Mouse (Mus musculus): ENCODE data around the gene Gm4340.
"Not testable (repeated sequence)": the region's sequence is repeated elsewhere in the genome, so short reads cannot be mapped to it uniquely, and the experiment has no call there.

Gm4340 gene

DNA sequence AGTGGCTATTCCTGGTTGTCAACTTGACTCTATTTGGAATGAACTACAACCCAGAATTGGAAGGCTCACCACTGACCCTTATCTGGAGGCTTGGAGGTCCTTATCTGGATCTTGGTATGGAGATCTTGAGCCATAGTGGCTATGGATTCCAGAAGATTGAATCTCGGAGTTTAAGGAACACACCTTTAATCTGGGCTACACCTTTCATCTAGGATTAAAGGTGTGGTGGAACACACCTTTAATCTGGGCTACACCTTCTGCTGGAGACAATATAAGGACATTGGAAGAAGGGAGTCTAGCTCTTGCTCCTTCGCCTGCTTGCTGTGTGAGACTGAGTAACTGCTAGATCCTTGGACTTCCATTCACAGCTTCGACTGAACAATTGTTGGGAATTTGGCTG, at the start of gene Gm4340:
Gm4340 (plus strand) TSS at position 301 of the 400 bp plus-strand sequence.
- DNase-seq = not testable (repeated sequence)

DNA sequence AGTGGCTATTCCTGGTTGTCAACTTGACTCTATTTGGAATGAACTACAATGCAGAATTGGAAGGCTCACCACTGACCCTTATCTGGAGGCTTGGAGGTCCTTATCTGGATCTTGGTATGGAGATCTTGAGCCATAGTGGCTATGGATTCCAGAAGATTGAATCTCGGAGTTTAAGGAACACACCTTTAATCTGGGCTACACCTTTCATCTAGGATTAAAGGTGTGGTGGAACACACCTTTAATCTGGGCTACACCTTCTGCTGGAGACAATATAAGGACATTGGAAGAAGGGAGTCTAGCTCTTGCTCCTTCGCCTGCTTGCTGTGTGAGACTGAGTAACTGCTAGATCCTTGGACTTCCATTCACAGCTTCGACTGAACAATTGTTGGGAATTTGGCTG, 42.6 kb upstream of the Gm4340 start, which contains the start of gene Gm6763:
Gm6763 (plus strand) TSS at position 301 of the 400 bp plus-strand sequence.
- not testable (repeated sequence) for DNase-seq

DNA sequence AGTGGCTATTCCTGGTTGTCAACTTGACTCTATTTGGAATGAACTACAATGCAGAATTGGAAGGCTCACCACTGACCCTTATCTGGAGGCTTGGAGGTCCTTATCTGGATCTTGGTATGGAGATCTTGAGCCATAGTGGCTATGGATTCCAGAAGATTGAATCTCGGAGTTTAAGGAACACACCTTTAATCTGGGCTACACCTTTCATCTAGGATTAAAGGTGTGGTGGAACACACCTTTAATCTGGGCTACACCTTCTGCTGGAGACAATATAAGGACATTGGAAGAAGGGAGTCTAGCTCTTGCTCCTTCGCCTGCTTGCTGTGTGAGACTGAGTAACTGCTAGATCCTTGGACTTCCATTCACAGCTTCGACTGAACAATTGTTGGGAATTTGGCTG, 34.1 kb upstream of the Gm4340 start, which contains the start of gene Gm8764:
Gm8764 (plus strand) TSS at position 301 of the 400 bp plus-strand sequence.
- DNase-seq = not testable (repeated sequence)

DNA sequence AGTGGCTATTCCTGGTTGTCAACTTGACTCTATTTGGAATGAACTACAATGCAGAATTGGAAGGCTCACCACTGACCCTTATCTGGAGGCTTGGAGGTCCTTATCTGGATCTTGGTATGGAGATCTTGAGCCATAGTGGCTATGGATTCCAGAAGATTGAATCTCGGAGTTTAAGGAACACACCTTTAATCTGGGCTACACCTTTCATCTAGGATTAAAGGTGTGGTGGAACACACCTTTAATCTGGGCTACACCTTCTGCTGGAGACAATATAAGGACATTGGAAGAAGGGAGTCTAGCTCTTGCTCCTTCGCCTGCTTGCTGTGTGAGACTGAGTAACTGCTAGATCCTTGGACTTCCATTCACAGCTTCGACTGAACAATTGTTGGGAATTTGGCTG, 25.6 kb upstream of the Gm4340 start, which contains the start of gene Gm21304:
Gm21304 (plus strand) TSS at position 301 of the 400 bp plus-strand sequence.
- not testable (repeated sequence) for DNase-seq

DNA sequence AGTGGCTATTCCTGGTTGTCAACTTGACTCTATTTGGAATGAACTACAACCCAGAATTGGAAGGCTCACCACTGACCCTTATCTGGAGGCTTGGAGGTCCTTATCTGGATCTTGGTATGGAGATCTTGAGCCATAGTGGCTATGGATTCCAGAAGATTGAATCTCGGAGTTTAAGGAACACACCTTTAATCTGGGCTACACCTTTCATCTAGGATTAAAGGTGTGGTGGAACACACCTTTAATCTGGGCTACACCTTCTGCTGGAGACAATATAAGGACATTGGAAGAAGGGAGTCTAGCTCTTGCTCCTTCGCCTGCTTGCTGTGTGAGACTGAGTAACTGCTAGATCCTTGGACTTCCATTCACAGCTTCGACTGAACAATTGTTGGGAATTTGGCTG, 17.1 kb upstream of the Gm4340 start, which contains the start of gene Gm21312:
Gm21312 (plus strand) TSS at position 301 of the 400 bp plus-strand sequence.
- not testable (repeated sequence) for DNase-seq

DNA sequence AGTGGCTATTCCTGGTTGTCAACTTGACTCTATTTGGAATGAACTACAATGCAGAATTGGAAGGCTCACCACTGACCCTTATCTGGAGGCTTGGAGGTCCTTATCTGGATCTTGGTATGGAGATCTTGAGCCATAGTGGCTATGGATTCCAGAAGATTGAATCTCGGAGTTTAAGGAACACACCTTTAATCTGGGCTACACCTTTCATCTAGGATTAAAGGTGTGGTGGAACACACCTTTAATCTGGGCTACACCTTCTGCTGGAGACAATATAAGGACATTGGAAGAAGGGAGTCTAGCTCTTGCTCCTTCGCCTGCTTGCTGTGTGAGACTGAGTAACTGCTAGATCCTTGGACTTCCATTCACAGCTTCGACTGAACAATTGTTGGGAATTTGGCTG, 8.6 kb upstream of the Gm4340 start, which contains the start of gene Gm20765:
Gm20765 (plus strand) TSS at position 301 of the 400 bp plus-strand sequence.
- DNase-seq = not testable (repeated sequence)

DNA sequence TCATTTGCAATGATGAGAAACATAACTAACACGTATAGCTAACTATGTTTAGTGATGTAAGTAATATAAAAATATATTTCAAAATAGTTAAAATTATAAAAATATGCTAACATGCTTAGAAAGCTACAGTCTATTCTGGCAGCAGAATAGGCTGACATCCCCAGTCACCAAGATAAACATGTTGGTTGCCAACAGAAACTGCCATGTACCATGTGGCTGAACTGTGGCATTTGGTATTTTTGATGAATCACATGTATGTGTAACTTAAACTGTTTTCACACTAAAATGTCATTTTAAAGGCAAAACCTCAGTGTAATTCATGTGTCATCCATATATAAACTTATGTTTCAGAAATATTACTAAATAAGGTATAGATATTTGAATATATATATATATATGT, 15.8 kb downstream of the Gm4340 start:
- DNase-seq = no peak

DNA sequence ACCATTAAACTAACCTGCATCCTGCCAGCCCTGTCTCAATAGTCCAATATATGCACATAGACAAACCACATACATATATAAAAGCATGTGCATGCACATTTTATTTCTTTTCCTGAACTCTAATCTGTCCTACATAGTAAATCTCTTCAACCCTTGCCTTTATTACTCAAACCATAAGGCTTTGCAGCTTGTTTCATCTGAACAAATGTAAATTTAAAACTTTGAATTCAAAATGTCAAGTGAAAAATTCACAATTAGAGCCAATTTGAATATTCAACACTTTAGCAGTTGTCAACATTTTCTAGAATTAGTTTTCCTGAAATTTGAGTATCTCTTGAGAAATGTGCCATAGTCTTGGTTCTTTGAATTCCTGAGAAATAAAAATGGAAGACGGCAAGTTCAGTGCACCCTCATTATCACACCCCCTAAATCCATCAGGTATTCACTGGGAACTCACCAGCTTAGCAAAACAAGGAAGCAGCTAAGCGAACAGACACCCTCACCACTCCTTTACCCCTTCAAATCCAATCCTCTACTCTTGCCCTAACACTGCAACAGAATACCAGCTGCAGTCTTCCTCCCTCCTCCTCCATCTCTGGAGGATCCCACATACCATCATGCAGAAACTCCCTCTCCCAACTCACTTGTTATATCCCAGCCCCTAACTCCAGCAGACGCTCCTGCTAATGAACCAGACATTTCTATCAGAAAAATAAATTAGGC, 16.6 kb downstream of the Gm4340 start:
- no peak for DNase-seq

DNA sequence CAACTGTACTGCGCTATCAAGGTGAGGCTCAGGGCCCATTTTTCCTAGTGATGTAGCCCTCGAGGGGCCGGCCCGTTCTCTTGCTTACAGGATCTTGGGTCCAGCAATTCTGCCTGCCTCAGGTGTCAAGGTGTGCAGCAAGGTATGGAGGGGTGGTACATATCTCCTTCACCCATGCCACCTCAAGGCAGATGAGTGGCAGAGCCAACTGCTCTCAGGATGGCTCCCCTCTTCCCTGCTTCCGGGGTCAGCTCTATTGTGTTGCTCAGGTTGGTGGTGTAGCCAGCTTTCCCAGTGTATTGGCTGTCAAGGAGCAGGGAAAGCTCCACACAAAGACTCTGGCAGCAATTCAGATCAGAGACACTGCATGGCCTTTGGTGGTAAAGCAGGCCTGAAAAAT, 20.7 kb downstream of the Gm4340 start:
- DNase-seq = no peak

DNA sequence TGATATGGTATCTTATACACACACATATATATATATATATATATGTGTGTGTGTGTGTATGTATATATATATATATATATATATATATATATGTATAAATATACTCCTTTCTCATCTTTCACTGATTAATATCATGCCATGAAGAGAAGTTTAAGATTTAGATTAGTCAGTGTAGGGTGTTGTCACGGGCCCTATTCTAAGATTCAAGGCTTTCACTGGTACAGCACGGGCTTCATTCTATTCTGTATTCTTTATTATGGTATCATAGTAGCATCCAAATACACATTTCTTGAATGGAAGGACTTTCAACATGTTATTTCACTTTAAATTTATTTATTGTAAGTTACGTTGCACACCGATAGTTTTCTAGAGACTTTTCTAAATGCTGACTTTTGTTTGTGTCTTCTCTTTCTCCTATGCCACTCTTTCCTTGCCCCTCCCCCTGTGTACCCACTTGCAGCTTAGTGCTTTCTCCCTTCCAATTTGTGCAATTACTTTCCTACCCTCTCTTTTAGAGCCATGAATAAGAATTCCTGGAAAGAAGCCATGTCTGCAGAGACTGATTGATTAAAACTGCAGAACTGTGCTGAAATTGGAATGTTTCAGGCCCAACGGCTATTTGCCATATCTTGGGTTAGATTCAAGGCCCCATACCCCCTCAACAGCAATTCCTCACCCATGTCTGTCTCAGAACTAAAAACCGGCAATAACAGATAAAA, 26.6 kb downstream of the Gm4340 start:
- no peak for DNase-seq

Data from kidney, postnatal 10 days (tissue).